Mouse (Mus musculus) testis, adult 2 months (tissue): ENCODE data around the gene Fopnl.

Experiments
- CTCF ChIP-seq: fragments of 200-500 bp; IDR thresholded peaks from 2 replicates; pipeline ENCODE4 v1.5.1; 2012; ENCODE audit warnings: low read depth, mild to moderate bottlenecking, inconsistent platforms, low read length, moderate library complexity; ENCODE audit not compliant: control insufficient read depth, insufficient read depth, insufficient replicate concordance
- POLR2A ChIP-seq: fragments of 200-500 bp; IDR thresholded peaks from 2 replicates; pipeline ENCODE4 v1.6.1; 2012; ENCODE audit warnings: low read depth, mild to moderate bottlenecking, inconsistent platforms, low read length, moderate library complexity; ENCODE audit not compliant: control insufficient read depth

GRCm38 (mm10) chr16:14304791-14305190 is 12.4 kb downstream of the Fopnl start:
- no peak for TF ChIP-seq CTCF
- TF ChIP-seq POLR2A, result no peak
